Mouse (Mus musculus): ENCODE results near the gene Gm9736.
"Not testable (repeated sequence)": the region's sequence is repeated elsewhere in the genome, so short reads cannot be mapped to it uniquely, and the experiment has no call there.

Gene Gm9736

GRCm38 (mm10) chr10:77751254-77751653 is at the start of gene Gm9736:
Gene Gm9736, minus strand, starts transcription at chr10:77751354.
- not testable (repeated sequence) for DNase-seq (ENCODE audit: low spot score in 2 of 2)

- DNase-seq (ENCODE audit: low spot score in 2 of 2) = no peak
These were observed 47.9 kb upstream of the Gm9736 start, which contains the start of gene Gm19668 for GRCm38 (mm10) chr10:77798921-77799508. Gene Gm19668, minus strand, starts transcription at chr10:77799133.

- DNase-seq (ENCODE audit: low spot score in 2 of 2) = not testable (repeated sequence)
These were observed 47.2 kb upstream of the Gm9736 start for GRCm38 (mm10) chr10:77798164-77798920.

GRCm38 (mm10) chr10:77797677-77798076 is 46.5 kb upstream of the Gm9736 start:
- DNase-seq (ENCODE audit: low spot score in 2 of 2) = no peak

GRCm38 (mm10) chr10:77794976-77795375 is 43.8 kb upstream of the Gm9736 start, which contains the start of gene Gm9639:
Gene Gm9639, minus strand, starts transcription at chr10:77795076.
- no peak for DNase-seq (ENCODE audit: low spot score in 2 of 2)

GRCm38 (mm10) chr10:77788621-77789020 is 37.5 kb upstream of the Gm9736 start:
- DNase-seq (ENCODE audit: low spot score in 2 of 2) = no peak

GRCm38 (mm10) chr10:77787876-77788275 is 36.7 kb upstream of the Gm9736 start, which contains the start of gene Gm7137:
Gene Gm7137, minus strand, starts transcription at chr10:77788200.
- DNase-seq (ENCODE audit: low spot score in 2 of 2) = not testable (repeated sequence)

- DNase-seq (ENCODE audit: low spot score in 2 of 2) = not testable (repeated sequence)
These were observed 32.2 kb upstream of the Gm9736 start for GRCm38 (mm10) chr10:77783396-77783795.

GRCm38 (mm10) chr10:77782442-77782841 is 31.3 kb upstream of the Gm9736 start, which contains the start of gene Gm3250:
Gene Gm3250, minus strand, starts transcription at chr10:77782542.
- not testable (repeated sequence) for DNase-seq (ENCODE audit: low spot score in 2 of 2)

- not testable (repeated sequence) for DNase-seq (ENCODE audit: low spot score in 2 of 2)
These were observed 25.7 kb upstream of the Gm9736 start, which contains the start of gene Gm7138 for GRCm38 (mm10) chr10:77776844-77777243. Gene Gm7138, minus strand, starts transcription at chr10:77776944.

- not testable (repeated sequence) for DNase-seq (ENCODE audit: low spot score in 2 of 2)
These were observed 21.0 kb upstream of the Gm9736 start for GRCm38 (mm10) chr10:77772142-77772541.

- not testable (repeated sequence) for DNase-seq (ENCODE audit: low spot score in 2 of 2)
These were observed 20.1 kb upstream of the Gm9736 start, which contains the start of gene Gm3238 for GRCm38 (mm10) chr10:77771225-77771624. Gene Gm3238, minus strand, starts transcription at chr10:77771325.

GRCm38 (mm10) chr10:77769727-77770126 is 18.6 kb upstream of the Gm9736 start:
- no peak for DNase-seq (ENCODE audit: low spot score in 2 of 2)

- DNase-seq (ENCODE audit: low spot score in 2 of 2) = not testable (repeated sequence)
These were observed 8.4 kb upstream of the Gm9736 start, which contains the start of gene Gm3233 for GRCm38 (mm10) chr10:77759582-77759981. Gene Gm3233, minus strand, starts transcription at chr10:77759682.

- DNase-seq (ENCODE audit: low spot score in 2 of 2) = no peak
These were observed 2.3 kb upstream of the Gm9736 start for GRCm38 (mm10) chr10:77753448-77753847.

- not testable (repeated sequence) for DNase-seq (ENCODE audit: low spot score in 2 of 2)
These were observed 1.2 kb upstream of the Gm9736 start for GRCm38 (mm10) chr10:77752312-77752711.

GRCm38 (mm10) chr10:77750686-77751085 is 468 bp downstream of the Gm9736 start:
- DNase-seq (ENCODE audit: low spot score in 2 of 2) = not testable (repeated sequence)

GRCm38 (mm10) chr10:77741924-77742688 is 9.0 kb downstream of the Gm9736 start, which contains the start of gene Gm18596:
Gene Gm18596, minus strand, starts transcription at chr10:77742638.
- DNase-seq (ENCODE audit: low spot score in 2 of 2) = not testable (repeated sequence)

- DNase-seq (ENCODE audit: low spot score in 2 of 2) = no peak
These were observed 12.2 kb downstream of the Gm9736 start for GRCm38 (mm10) chr10:77738929-77739328.

- no peak for DNase-seq (ENCODE audit: low spot score in 2 of 2)
These were observed 15.2 kb downstream of the Gm9736 start for GRCm38 (mm10) chr10:77735928-77736327.

GRCm38 (mm10) chr10:77729241-77729640 is 21.9 kb downstream of the Gm9736 start:
- no peak for DNase-seq (ENCODE audit: low spot score in 2 of 2)

GRCm38 (mm10) chr10:77728280-77728679 is 22.9 kb downstream of the Gm9736 start:
- no peak for DNase-seq (ENCODE audit: low spot score in 2 of 2)

Data from urinary bladder, postnatal 36 days (tissue).